Mouse (Mus musculus) cortical plate, adult 2 months (tissue): ENCODE measurements at regions not wholly inside any gene's neighbourhood (a gene's known extent, or its start where the extent isn't known, plus 50 kb on each side); places are given as distances from the start of the nearest gene placed in this dataset.

Source experiments
- CTCF ChIP-seq: fragments of 200-500 bp; IDR thresholded peaks from 2 replicates; pipeline ENCODE4 v1.5.1; 2011; ENCODE audit warnings: mild to moderate bottlenecking, control low read depth, low read length; ENCODE audit not compliant: insufficient read depth; ENCODE audit errors: extremely low read depth
- POLR2A ChIP-seq: fragments of 200-500 bp; IDR thresholded peaks from 2 replicates; pipeline ENCODE4 v1.6.1; 2011; ENCODE audit warnings: mild to moderate bottlenecking, low read length, control low read depth; ENCODE audit not compliant: insufficient read depth; ENCODE audit errors: extremely low read depth

DNA sequence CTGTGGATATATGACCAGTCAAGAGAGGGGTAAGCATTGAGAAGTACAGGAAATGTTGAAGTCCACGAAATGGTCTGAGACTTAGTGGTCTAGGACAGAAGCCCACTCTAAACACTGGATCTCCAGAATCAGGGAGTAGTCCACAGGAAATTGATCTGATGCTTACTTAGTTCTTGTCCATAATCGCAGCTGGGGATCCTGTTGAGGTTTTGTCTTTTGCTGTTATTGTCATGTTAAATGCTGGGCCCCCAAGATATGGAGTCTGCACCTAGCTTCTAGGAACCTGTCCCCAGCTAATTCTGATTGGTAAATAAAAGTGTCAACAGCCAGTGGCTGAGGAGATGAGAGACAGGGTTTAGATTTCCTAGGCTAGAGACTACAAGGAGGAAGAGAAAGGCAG, 332.3 kb downstream of the 9430069I07Rik start:
- TF ChIP-seq CTCF: no peak
- TF ChIP-seq POLR2A: no peak
